Mouse (Mus musculus): ENCODE data around the gene Tbc1d15.

Tbc1d15 gene

GRCm38 (mm10) chr10:115251088-115251934, at the start of gene Tbc1d15:
TSS of gene Tbc1d15 (minus strand) at chr10:115251467.
- peak; percentile 98 to 99 for DNase-seq (ENCODE audit: low spot score in 2 of 2)

DNA sequence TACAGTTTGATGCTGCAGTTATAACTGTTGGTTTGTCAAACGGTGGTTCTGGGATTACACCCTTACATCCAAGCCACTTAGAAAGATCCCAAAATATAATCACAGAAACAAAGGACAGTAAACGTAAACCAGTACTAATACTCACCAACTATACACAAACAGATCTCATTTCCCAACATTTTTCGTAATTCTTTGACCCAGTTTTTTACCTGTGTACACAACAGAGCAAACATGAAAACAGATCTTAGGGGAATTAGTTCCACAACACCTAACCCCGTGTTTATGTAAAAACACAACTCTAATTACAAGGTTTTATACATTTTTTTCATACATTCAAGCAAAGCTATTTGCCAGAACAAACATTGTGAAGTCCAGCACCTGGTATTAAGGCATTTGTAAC, 47.4 kb upstream of the Tbc1d15 start:
- no peak for DNase-seq (ENCODE audit: low spot score in 2 of 2)

DNA sequence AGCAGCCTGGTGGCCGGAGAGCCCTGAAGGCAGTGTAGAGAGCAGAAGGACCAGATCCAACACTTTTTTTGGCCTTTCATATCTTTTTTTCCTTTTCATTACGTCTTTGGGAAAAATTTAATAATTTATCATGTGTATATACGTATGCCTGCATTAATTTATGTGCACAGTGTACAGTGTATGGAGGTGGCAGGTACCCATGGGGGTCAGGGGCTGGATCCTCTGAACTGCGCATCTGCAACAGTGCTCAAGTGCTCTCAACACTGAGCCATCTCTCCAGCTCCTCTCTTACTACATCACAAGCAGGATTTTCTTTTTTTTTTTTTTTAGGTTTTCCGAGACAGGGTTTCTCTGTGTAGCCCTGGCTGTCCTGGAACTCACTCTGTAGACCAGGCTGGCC, 46.3 kb upstream of the Tbc1d15 start:
- DNase-seq (ENCODE audit: low spot score in 2 of 2), result no peak

- no peak for DNase-seq (ENCODE audit: low spot score in 2 of 2)
Observed at GRCm38 (mm10) chr10:115296401-115296935, 45.2 kb upstream of the Tbc1d15 start.

GRCm38 (mm10) chr10:115295162-115295561, 43.9 kb upstream of the Tbc1d15 start:
- no peak for DNase-seq (ENCODE audit: low spot score in 2 of 2)

DNA sequence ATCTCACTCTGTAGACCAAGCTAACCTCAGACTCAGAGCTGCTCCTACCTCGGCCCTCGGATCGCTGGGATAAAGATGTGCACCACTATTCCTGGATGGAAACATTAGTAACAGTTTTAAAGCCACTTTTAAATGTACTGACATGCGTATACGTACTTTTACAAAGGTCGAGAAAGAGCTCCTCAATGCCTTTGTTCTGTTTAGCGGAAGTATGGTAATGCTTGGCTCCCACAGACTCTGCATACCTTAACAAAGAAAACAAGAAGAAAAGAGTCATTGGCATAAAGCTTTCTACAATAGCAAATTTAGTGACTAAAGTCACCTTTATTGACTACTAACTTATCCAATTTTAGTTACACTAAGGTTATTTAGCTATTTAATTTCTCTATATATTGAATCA, 43.4 kb upstream of the Tbc1d15 start:
- no peak for DNase-seq (ENCODE audit: low spot score in 2 of 2)

GRCm38 (mm10) chr10:115293946-115294345, 42.7 kb upstream of the Tbc1d15 start:
- DNase-seq (ENCODE audit: low spot score in 2 of 2), result peak; percentile 37 to 45

GRCm38 (mm10) chr10:115290671-115291070, 39.4 kb upstream of the Tbc1d15 start:
- no peak for DNase-seq (ENCODE audit: low spot score in 2 of 2)

GRCm38 (mm10) chr10:115288856-115289255, 37.6 kb upstream of the Tbc1d15 start:
- no peak for DNase-seq (ENCODE audit: low spot score in 2 of 2)

- no peak for DNase-seq (ENCODE audit: low spot score in 2 of 2)
Observed at GRCm38 (mm10) chr10:115284170-115284569, 32.9 kb upstream of the Tbc1d15 start.

DNA sequence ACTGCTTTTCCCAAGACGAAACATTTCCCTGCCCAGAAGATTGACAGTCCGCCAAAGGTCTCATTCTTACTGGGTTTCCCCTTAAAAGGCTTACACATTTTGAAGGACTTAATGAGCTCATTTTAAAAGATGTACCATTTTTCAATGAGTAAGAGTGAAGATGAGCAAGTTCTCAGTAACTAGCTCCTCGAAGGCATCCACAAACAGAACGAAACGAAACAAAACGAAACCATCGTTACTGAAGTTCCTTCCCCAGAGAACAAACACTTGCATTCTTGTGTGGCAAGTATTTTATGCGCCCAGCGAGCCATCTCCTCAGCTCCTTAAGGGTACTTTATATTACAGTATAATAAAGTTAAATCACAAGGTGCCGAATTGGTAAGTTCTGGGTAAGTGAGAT, 30.1 kb upstream of the Tbc1d15 start:
- no peak for DNase-seq (ENCODE audit: low spot score in 2 of 2)

GRCm38 (mm10) chr10:115271649-115272048, 20.4 kb upstream of the Tbc1d15 start:
- no peak for DNase-seq (ENCODE audit: low spot score in 2 of 2)

DNA sequence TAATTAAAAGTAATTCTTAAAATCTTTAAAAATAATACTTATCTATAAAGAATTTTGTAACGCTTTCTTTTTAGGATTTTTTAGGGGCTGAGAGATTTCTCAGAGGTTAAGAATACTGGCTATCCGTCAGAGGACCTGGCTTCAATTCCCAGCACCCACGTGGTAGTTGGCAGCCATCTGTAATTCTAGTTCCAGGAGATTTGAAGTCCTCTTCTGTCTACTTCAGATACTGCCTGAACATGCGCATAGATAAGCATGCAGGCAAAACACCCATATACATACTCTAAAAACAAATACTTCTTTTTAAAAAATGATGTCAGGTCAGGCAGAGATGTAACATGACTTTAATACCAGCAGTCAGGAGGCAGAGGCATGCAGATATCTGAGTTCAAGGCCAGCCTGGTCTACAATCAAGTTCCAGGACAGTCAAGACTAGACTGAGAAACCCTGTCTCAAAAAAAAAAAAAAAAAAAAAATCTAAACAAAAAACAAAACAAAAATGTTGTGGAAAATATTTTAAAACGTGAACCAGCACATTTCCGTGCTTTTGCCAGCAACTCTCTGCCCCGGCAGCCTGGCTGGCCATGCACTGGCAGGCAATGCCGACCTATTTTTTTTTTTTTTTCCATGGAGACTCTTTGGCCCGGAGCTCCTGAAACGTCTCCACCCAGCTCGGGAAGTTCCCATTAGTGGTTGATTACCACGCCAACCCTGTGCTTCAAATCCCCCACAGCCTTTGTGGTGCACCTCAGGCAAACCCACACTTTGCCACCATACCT, 19.5 kb upstream of the Tbc1d15 start:
- no peak for DNase-seq (ENCODE audit: low spot score in 2 of 2)

- no peak for DNase-seq (ENCODE audit: low spot score in 2 of 2)
Observed at GRCm38 (mm10) chr10:115262926-115263562, 11.8 kb upstream of the Tbc1d15 start.

DNA sequence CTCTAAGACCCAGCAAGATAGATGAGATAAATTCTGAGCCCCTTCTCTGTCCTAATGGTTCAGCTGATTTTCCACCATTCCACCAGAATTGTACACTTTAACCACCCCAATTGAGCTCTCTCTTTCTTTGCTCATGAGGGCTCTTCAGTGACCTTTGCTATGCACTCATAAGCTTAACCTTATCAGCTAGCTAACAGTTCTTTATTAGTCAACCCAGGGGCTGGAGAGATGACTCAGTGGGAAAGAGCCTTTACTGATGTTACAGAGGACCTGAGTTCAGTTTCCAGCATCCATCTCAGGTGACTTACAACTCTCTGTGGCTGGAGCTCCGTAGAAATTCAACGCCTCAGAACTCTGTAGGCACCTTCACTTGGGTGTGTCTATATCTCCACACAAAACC, 11.0 kb upstream of the Tbc1d15 start:
- DNase-seq (ENCODE audit: low spot score in 2 of 2), result no peak

- DNase-seq (ENCODE audit: low spot score in 2 of 2), result no peak
Observed at GRCm38 (mm10) chr10:115261428-115261827, 10.2 kb upstream of the Tbc1d15 start.

GRCm38 (mm10) chr10:115256162-115256561, 4.9 kb upstream of the Tbc1d15 start:
- no peak for DNase-seq (ENCODE audit: low spot score in 2 of 2)

GRCm38 (mm10) chr10:115253521-115253920, 2.3 kb upstream of the Tbc1d15 start:
- no peak for DNase-seq (ENCODE audit: low spot score in 2 of 2)

DNA sequence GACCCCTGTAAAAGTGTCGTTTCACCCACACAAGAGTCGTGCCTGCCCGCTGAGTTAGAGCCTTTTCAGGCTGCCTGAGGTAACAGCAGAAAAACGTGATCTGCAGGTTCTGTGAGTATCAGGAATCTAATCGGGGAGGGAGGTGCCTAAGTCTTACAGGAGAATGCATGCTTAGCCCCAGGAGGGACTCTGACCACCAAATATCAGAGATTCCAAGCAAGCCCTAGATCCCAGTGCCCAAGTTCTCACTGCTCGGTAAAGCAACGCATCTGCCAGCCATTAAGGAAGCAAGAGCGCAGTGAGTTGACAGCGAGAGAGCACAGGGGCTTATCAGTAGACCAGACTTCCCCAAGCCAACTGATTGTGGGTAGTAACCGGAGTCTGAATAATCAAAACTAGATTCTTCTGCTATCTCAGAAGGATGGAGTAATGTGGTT, 1.1 kb upstream of the Tbc1d15 start:
- DNase-seq (ENCODE audit: low spot score in 2 of 2), result no peak

DNA sequence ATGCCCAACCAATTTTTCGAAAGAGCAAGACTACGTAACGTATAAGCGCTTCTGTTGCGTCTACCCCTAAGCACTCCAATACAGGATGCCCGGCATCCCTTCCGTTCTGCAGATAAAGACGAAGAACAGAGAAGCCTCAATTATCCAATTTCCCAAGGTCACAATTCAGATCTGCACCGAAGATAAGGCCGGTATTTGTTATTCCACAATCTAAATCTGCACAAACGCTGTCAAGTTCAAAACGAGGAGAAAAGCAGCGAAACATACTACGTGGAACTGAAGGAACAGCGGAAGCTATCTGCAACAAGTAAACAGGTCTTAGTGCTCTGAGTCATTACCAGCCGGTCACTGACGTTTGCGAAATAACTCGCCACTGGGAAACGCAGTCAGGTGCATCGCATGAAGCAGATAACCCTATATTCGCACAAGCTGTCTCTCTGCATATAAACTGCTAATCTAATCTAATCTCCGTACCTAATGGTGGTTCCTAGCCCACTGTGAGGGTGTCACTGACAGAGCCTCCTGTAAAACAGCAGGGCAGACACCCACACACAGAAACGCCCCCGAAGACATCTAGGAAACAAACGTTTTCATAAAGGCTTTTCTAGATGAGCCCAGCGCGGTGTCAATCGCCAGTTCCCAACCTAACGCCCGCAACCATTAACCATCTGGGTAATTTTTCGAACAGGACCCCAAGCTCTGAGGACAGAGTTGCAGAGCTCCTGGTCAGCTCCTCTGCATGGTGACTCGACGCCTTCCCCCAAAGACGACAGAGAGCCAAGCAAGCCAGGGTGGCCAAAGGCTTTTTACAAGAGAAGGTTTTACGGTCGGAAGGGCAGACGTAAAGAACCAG, 806 bp downstream of the Tbc1d15 start:
- peak in 1 of 2 experiments; percentile 30 for DNase-seq (ENCODE audit: low spot score in 2 of 2)

DNA sequence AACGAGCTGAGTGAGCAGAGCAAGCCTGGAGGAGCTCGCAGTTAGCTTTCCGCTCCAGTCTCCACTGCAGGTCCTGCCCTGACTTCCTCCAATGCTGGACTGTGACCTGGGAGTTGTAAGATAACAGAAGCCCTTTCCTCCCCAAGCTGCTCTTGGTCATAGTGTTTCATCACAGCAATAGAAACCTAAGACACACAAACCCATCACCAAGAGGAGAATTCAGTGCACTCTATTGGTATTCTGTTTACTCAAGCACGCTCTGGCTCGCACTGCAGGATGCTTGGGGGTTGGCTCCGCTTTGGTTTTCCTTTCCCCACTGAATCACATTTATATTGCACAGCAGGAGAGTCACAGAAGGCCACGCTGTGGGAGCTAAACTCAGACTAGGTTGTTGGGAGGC, 3.2 kb downstream of the Tbc1d15 start:
- DNase-seq (ENCODE audit: low spot score in 2 of 2), result no peak
